Mouse (Mus musculus): ENCODE results near the gene Hectd4.
A peak's percentile ranks its signal among the peaks of the same experiment; 100 is the strongest.

The Hectd4 gene

DNA sequence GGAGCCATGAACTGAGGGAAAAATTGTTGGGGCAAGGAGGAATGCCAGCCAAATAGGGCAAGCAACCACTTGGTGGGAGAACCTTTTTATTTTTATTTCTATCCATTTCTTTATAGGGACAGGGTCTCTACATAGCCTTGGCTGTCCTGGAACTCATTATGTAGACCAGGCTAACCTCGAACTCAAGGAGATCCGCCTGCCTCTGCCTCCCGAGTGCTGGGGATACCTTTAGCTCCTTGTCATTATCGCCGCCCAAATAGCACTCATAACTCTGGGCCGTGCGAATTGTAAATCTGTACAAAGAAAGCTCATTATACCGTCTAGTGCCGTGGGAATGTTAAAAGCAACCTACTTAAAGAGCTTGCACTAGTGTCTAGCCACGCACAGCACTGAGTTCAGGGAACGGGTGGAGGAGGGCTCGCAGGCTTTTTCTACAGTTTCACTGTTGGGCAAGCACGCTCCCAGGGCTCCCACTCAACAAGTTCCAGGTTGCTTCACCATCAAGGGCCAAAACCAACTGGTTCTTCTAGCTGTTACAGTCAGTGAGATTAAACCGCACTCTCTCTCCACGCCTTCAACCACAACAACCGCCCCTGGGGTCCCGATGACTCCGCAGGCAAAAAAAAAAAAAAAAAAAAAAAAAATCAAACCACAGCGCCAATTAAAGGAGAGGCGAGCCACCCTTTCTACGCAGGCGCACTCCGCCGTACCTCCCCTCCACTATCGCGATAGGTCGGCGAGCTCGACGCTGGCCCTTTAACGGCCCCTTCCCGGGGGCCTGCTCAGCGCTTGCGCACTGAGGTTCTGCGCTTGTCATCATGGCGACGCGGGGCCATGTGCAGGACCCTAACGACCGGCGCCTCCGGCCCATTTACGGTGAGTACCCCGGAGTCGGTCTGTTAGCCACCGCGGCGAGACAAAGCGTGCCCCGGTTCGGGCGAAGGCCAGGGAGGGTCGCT, 177.4 kb downstream of the Hectd4 start, which contains the start of gene Naa25:
TSS of gene Naa25 (plus strand) at position 750 of the 959 bp plus-strand sequence.
- DNase-seq (ENCODE audit: low spot score): peak; percentile 94

DNA sequence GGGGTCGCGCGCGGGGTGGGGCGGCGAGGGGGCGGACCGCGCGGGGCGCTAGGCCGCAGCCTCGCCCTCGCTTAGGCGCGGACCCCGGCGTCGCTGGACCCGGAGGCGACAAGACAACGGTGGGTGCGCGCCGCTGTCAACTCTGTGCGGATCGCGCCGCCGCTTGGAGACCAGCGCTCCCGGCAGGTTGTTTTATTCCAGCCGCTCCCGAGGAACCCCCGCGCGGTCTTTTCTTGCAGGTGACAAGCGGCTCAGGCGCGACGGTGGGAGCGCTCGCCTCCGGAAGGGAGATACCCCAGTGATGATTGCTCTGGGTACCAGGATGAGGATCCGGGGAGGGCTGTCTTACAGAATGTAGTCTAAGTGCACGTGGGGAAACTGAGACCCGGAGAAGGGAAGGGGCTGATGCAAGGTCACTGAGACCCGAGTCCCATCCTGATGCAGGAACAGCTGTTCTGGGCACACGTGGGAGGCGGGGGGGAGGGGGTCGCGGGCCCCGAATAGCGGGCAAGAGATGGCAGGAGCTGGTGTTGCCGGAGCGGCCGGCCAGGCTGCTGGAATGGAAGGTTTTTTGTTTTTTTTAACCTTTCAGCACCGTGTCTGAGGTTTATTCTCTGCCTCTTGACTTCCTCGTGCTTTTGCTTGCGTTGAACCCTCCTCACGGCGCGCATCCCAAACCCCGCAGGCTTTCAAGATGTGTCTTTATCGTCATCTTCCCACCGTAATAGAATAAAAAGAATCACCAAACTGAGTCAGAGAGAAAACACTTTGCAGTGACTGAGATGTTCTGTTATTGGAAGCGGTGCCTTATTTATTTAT, 178.3 kb downstream of the Hectd4 start:
- no peak for DNase-seq (ENCODE audit: low spot score)

DNA sequence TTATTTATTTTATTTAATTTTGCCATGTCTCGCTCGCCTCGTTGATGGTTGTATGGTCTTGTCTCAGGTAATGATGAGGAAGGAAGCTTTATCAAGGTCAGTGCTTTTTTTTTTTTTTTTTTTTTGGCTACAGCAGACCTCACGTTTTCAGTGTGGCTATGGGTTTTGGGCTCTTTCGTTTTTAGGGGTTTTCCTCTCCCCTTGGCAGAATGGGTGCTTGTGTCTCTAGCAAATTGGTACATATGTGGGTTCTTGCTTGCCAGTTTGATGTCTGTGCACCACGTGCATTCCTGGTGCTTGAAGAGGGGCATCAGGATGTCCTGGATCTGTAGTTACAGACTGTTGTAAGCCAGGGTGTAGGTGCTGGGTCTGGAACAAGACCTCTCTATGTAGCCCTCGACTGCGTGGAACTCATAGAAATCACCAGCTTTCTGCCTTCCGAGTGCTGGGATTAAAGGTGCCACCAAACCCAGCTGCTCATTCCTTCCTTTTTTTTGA, 179.0 kb downstream of the Hectd4 start:
- DNase-seq (ENCODE audit: low spot score): no peak

DNA sequence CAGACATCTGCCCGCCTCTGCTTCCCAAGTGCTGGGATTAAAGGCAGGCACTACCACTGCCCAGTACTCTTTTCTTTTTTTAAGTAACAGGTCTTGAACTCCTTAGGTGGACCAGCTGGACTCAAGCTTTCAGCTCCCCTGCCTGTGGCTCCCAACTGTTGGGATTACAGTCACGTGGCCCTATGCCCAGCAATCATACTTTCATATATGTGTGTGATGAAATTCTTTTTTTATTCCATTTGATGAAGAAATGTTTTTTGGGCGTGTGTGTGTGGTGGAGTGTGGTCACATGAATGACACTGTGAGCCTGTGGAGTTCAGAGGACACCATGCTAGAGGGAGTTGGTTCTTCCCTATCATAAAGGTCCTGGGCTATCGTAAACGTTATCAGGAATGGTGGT, 179.5 kb downstream of the Hectd4 start:
- no peak for DNase-seq (ENCODE audit: low spot score)

DNA sequence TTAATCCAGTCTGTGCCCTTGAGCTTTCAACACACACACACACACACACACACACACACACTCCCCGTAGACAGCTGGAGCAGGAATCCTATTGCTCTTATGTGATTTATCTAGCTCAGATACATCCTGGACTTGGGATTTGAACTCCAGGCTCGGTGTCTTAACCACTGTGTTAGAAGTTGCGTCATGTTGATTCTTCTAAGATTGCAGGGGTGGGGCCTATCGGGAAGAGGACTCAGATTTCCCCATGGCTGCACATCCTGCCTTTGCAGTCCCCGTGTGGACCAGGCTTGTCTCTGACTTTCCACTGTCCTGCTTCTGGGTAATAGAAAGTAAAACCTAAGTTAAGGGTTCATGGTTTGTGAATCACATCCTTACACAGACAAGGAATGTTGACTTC, 180.0 kb downstream of the Hectd4 start:
- no peak for DNase-seq (ENCODE audit: low spot score)

DNA sequence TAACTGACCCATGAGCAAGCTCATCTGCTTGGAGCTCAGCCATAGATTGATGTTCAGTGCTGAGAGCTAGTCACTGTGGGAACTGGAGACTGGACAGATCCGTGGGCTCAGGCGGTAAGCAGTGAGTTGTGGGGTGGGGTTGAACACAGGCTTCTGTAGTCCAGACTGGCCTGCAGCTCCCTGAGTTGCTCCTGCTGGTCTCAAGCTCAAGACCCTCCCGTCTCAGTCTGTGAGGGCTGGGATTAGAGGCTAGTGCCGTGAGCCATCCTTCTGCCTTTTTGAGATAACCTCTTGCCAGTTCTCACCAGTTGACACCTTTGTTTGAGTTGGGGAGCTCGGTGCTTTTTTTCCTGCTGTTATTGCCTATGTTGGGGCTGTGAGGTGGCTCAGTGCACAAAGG, 180.8 kb downstream of the Hectd4 start:
- no peak for DNase-seq (ENCODE audit: low spot score)

DNA sequence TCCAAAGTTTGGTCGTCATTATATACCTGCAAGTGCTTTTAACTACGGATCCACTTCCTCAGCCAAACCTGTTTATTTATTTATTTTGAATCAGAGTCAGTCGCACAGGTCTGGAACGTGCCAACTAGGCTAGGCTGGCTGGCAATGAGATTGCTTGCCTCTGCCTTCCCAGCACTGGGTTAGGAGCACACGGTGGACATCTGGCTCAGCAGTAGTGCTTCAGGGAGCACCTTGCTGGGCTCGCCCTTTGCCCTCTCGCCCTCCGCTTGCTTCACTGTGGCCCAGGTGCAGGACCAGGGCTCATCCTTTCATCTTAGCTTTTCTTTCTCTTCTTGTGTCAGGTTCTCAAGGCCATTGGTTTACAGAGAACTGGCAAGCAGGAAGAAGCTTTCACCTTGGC, 187.8 kb downstream of the Hectd4 start:
- DNase-seq (ENCODE audit: low spot score): no peak

DNA sequence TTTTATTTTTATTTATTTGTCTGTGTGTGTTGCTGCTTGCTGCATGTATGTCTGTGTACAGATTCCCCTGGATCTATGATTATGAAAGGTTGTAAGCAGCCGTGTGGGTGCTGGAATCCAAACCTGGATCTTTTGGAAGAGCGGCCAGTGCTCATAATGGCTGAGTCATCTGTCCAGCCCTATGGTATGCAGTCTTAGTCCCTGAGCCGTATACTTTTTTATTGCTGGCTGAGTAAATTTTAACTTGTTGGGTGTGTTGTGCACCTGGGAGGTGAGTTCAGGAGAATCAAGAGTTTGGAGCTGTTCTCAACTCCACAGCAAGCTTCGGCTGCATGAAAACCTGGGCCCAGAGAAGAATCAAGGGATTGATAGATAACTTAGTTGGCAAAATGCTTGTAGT, 191.0 kb downstream of the Hectd4 start:
- no peak for DNase-seq (ENCODE audit: low spot score)

All from ovary, postnatal 14 days (tissue).